Mouse (Mus musculus): ENCODE measurements around the gene Rhox1.
"Not testable (repeated sequence)": the region's sequence is repeated elsewhere in the genome, so short reads cannot be mapped to it uniquely, and the experiment has no call there.

DNA sequence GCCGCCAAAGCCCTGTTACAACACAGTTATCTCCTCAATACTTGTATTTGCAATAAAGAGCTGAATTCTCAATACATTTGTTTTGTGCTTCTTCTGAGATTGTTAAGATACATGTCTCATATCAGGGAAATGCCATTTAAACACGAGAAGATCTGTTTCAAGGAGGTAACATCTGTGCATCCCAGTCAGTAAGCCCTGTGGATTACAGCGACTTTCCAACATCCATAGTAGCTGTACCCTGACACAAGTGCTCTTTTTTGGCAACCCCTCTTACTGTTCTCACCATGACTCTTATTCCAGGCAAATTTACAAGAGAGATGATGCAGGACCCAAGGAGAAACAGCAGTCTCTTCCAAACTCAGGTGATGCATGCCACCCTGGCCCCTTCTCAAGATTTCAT, 27.6 kb upstream of the Rhox1 start, which contains the start of gene Rhox3a:
- not testable (repeated sequence) for TF ChIP-seq POLR2A (IDR thresholded peaks at IDR 0.05; ENCODE audit: low read depth, low read length); CTCF (IDR thresholded peaks at IDR 0.05; ENCODE audit: extremely low read depth, insufficient read depth, insufficient read length, insufficient replicate concordance)

All from spleen, adult 2 months (tissue).